Mouse (Mus musculus): ENCODE results near the gene Amz2.

GRCm38 (mm10) chr11:109391760-109392159, 34.0 kb upstream of the Amz2 start:
- no peak for TF ChIP-seq GATA1 (IDR thresholded peaks at IDR 0.05; ENCODE audit: low read length)
- no peak for TF ChIP-seq TAL1 (IDR thresholded peaks at IDR 0.05; ENCODE audit: low read length)

Data from erythroblast, embryonic 14.5 days (primary cell).